Mouse (Mus musculus): ENCODE results near the gene Gm9736. TPM values are rescaled to one million over a fixed set of nuclear protein-coding genes. Genes with fewer than 3 reads are reported as not detected.
"Not testable (repeated sequence)": the region's sequence is repeated elsewhere in the genome, so short reads cannot be mapped to it uniquely, and the experiment has no call there.

Gm9736 gene
- polyA plus RNA-seq, 1 experiment: not detected

DNA sequence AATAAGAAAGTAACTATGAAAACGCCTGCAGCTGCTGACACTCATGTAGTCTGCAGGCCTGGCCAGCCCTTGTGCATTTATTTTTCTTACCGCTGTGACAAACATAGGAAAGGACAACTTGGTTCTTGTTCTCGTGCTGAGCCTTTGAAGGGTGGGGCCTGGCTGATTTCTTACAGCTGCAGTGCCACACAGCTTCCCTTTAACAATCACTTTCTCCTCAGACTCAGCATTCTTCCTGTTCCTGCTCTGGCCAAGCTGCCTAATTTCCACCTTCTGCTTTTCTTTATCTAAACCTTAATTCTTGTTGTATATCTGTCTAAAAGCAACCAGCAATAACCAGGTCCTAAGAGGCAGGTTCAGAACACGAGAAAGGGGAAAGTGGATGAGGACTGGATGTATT, 37.4 kb downstream of the Gm9736 start:
- WGBS: 61% methylated on average over 4 of the region's 4 CpGs
- no peak for TF ChIP-seq POLR2A (IDR thresholded peaks at IDR 0.05; ENCODE audit: low read depth, low read length)
- no peak for TF ChIP-seq CTCF (IDR thresholded peaks at IDR 0.05; ENCODE audit: extremely low read depth, insufficient read length, insufficient replicate concordance, low read depth, low read length)

GRCm38 (mm10) chr10:77711157-77711556, 40.0 kb downstream of the Gm9736 start, which contains the start of gene Gm10024:
TSS of gene Gm10024 (plus strand) at chr10:77711457.
- not testable (repeated sequence) for H3K27ac ChIP-seq (ENCODE audit: insufficient read depth, low read depth, low read length); H3K36me3 ChIP-seq (ENCODE audit: control insufficient read depth, insufficient read depth, low read length); H3K4me3 ChIP-seq (ENCODE audit: low read depth, low read length); H3K4me1 ChIP-seq (ENCODE audit: control insufficient read depth, insufficient read depth, insufficient read length, low read length); H3K27me3 ChIP-seq (ENCODE audit: control insufficient read depth, insufficient read depth, low read length)

More for the DNA sequence above, 37.4 kb downstream of the Gm9736 start:
- no peaks in the 10 kb centered on the region for H3K27me3 ChIP-seq (ENCODE audit: control insufficient read depth, insufficient read depth, low read length)
- no peak overlapping the region for H3K27ac ChIP-seq (ENCODE audit: insufficient read depth, low read depth, low read length)
- H3K36me3 ChIP-seq (ENCODE audit: control insufficient read depth, insufficient read depth, low read length): no peaks in the 10 kb centered on the region
- H3K4me3 ChIP-seq (ENCODE audit: low read depth, low read length): no peak overlapping the region
- no peaks in the 10 kb centered on the region for H3K4me1 ChIP-seq (ENCODE audit: control insufficient read depth, insufficient read depth, insufficient read length, low read length)

DNA sequence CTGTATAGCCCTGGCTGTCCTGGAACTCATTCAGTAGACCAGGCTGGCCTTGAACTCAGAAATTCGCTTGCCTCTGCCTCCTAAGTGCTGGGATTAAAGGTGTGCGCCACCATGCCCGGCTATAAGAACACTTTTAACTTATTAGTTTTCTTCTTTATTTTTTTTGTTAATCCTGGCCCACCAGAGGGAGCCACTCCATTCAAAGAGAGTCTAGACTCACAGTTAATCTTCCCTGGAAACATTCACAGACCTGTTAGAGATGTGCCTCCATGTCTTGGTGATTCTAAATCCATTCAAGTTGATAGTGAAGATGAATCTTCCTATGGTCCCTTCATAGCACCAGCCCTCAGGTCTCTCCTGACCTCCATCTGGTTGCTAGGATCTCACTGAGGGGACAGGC, 41.3 kb downstream of the Gm9736 start:
- WGBS: 72% methylated on average over 3 of the region's 3 CpGs
- H3K36me3 ChIP-seq (ENCODE audit: control insufficient read depth, insufficient read depth, low read length): no peaks in the 10 kb centered on the region
- no peaks in the 10 kb centered on the region for H3K27me3 ChIP-seq (ENCODE audit: control insufficient read depth, insufficient read depth, low read length)
- no peak for TF ChIP-seq CTCF (IDR thresholded peaks at IDR 0.05; ENCODE audit: extremely low read depth, insufficient read length, insufficient replicate concordance, low read depth, low read length)
- no peak overlapping the region for H3K27ac ChIP-seq (ENCODE audit: insufficient read depth, low read depth, low read length)
- no peak overlapping the region for H3K4me3 ChIP-seq (ENCODE audit: low read depth, low read length)
- H3K4me1 ChIP-seq (ENCODE audit: control insufficient read depth, insufficient read depth, insufficient read length, low read length): no peaks in the 10 kb centered on the region

- TF ChIP-seq POLR2A (IDR thresholded peaks at IDR 0.05; ENCODE audit: low read depth, low read length) (no peak), CTCF (IDR thresholded peaks at IDR 0.05; ENCODE audit: extremely low read depth, insufficient read length, insufficient replicate concordance, low read depth, low read length) (no peak)
- whole genome bisulfite sequencing: 84% methylated on average over 1 of the region's 1 CpGs
- H3K4me3 ChIP-seq (ENCODE audit: low read depth, low read length): no peak within 1 kb of the TSS
- H3K27ac ChIP-seq (ENCODE audit: insufficient read depth, low read depth, low read length): no peak within 1 kb of the TSS
- H3K36me3 ChIP-seq (ENCODE audit: control insufficient read depth, insufficient read depth, low read length): no peaks in the 10 kb centered on the region
- no peaks in the 10 kb centered on the region for H3K27me3 ChIP-seq (ENCODE audit: control insufficient read depth, insufficient read depth, low read length)
- no peaks in the 10 kb centered on the region for H3K4me1 ChIP-seq (ENCODE audit: control insufficient read depth, insufficient read depth, insufficient read length, low read length)
Measured at GRCm38 (mm10) chr10:77706326-77706725, 44.8 kb downstream of the Gm9736 start, which contains the start of gene Gm10272. TSS of gene Gm10272 (plus strand) at chr10:77706626.

Other genes starting within 250 kb of the Gm9736 start
- 20.4 and 36.4 TPM in 2 replicates for gene Fam207a, start 235.6 kb downstream of the Gm9736 start, polyA plus RNA-seq (2012; rRNA removed)
- gene Itgb2, start 221.1 kb downstream of the Gm9736 start, polyA plus RNA-seq (2012; rRNA removed): 14.3 and 17.4 TPM in 2 replicates
- gene Pttg1ip, start 169.6 kb downstream of the Gm9736 start, polyA plus RNA-seq (2012; rRNA removed): 82.9 and 176 TPM in 2 replicates
- 129 and 254 TPM in 2 replicates for gene Sumo3, start 145.3 kb downstream of the Gm9736 start, polyA plus RNA-seq (2012; rRNA removed)
- gene Gm49325, start 145.2 kb downstream of the Gm9736 start, polyA plus RNA-seq (2012; rRNA removed): not detected in 2 replicates
- 16.5 and 20.9 TPM in 2 replicates for gene Ube2g2, start 129.1 kb downstream of the Gm9736 start, polyA plus RNA-seq (2012; rRNA removed)
- gene Tspear, start 64.8 kb downstream of the Gm9736 start, polyA plus RNA-seq (2012; rRNA removed): 0.11 and 0.33 TPM in 2 replicates
- gene Gm19402, start 60.6 kb downstream of the Gm9736 start, polyA plus RNA-seq (2012; rRNA removed): not detected in 2 replicates
- gene Gm9508, start 54.1 kb downstream of the Gm9736 start, polyA plus RNA-seq (2012; rRNA removed): not detected in 2 replicates
- not detected in 2 replicates for gene Gm10272, start 44.7 kb downstream of the Gm9736 start, polyA plus RNA-seq (2012; rRNA removed)
- not detected in 2 replicates for gene Gm10024, start 39.9 kb downstream of the Gm9736 start, polyA plus RNA-seq (2012; rRNA removed)
- 0.85 TPM in 1 of 2 replicates, not detected in the other for gene Gm10142, start 35.5 kb downstream of the Gm9736 start, polyA plus RNA-seq (2012; rRNA removed)
- not detected in 2 replicates for gene Krtap12-1, start 30.8 kb downstream of the Gm9736 start, polyA plus RNA-seq (2012; rRNA removed)
- not detected in 2 replicates for gene Gm10100, start 24.9 kb downstream of the Gm9736 start, polyA plus RNA-seq (2012; rRNA removed)
- gene Gm18596, start 8.7 kb downstream of the Gm9736 start, polyA plus RNA-seq (2012; rRNA removed): not detected in 2 replicates
- gene Gm3233, start 8.3 kb upstream of the Gm9736 start, polyA plus RNA-seq (2012; rRNA removed): not detected in 2 replicates
- gene Gm3238, start 20.0 kb upstream of the Gm9736 start, polyA plus RNA-seq (2012; rRNA removed): not detected in 2 replicates
- gene Gm7138, start 25.6 kb upstream of the Gm9736 start, polyA plus RNA-seq (2012; rRNA removed): not detected in 2 replicates
- not detected in 2 replicates for gene Gm3250, start 31.2 kb upstream of the Gm9736 start, polyA plus RNA-seq (2012; rRNA removed)
- gene Gm7137, start 36.8 kb upstream of the Gm9736 start, polyA plus RNA-seq (2012; rRNA removed): not detected in 2 replicates
- gene Gm9639, start 43.7 kb upstream of the Gm9736 start, polyA plus RNA-seq (2012; rRNA removed): not detected in 2 replicates
- gene Gm19668, start 47.8 kb upstream of the Gm9736 start, polyA plus RNA-seq (2012; rRNA removed): not detected in 2 replicates
- gene Gm9507, start 60.5 kb upstream of the Gm9736 start, polyA plus RNA-seq (2012; rRNA removed): not detected in 2 replicates
- not detected in 2 replicates for gene Gm2696, start 63.3 kb upstream of the Gm9736 start, polyA plus RNA-seq (2012; rRNA removed)
- not detected in 2 replicates for gene Krtap10-4, start 75.7 kb upstream of the Gm9736 start, polyA plus RNA-seq (2012; rRNA removed)
- gene Krtap10-10, start 84.6 kb upstream of the Gm9736 start, polyA plus RNA-seq (2012; rRNA removed): 0.09 TPM in 1 of 2 replicates, not detected in the other
- not detected in 2 replicates for gene Gm36176, start 95.4 kb upstream of the Gm9736 start, polyA plus RNA-seq (2012; rRNA removed)
- not detected in 2 replicates for gene Gm10318, start 101.5 kb upstream of the Gm9736 start, polyA plus RNA-seq (2012; rRNA removed)
- not detected in 2 replicates for gene Gm3285, start 110.6 kb upstream of the Gm9736 start, polyA plus RNA-seq (2012; rRNA removed)
- gene Lrrc3, start 151.2 kb upstream of the Gm9736 start, polyA plus RNA-seq (2012; rRNA removed): 4.0 and 5.3 TPM in 2 replicates
- gene Trpm2, start 219.2 kb upstream of the Gm9736 start, polyA plus RNA-seq (2012; rRNA removed): 1.8 and 3.4 TPM in 2 replicates
- gene 1810043G02Rik, start 227.2 kb upstream of the Gm9736 start, polyA plus RNA-seq (2012; rRNA removed): 11.0 and 14.6 TPM in 2 replicates